Mouse (Mus musculus): ENCODE measurements around the gene Tmem59.

DNA sequence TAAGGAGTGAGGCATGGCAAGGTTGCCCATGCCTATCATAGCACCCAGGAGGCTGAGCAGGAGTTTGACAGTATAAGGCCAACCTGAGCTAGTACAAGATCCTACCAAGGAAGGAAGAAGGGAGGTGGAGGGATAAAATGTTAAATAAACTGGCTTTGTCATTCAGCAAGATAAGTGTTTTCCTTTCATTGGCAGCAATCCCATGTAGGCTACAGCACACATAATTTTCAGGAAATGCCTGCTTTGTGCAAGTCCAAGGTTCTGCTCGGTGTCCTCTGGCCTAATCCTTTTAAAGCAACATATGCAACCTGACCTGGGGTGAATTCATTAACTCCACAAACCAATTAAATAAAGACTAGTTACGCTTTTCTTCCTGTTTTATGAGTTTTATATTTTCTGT lies 67.2 kb downstream of the Tmem59 start:
- no peak for TF ChIP-seq CTCF (IDR thresholded peaks at IDR 0.05; ENCODE audit: low read depth)
- TF ChIP-seq EP300 (IDR thresholded peaks at IDR 0.05; ENCODE audit: low read depth), result no peak
